Mouse (Mus musculus) ES-Bruce4 (cell line): ENCODE data around the gene Vcam1. TPM values are rescaled to one million over a fixed set of nuclear protein-coding genes. Genes with fewer than 3 reads are reported as not detected.

Experiments
- H3K27ac ChIP-seq: 2 replicates; pipeline ENCODE4 v1.5.1; 2012; ENCODE audit warnings: low read length, inconsistent platforms; ENCODE audit not compliant: insufficient read depth
- H3K27me3 ChIP-seq: 2 replicates; pipeline ENCODE4 v1.6.1; 2012; ENCODE audit warnings: mild to moderate bottlenecking, low read length, inconsistent platforms; ENCODE audit not compliant: control insufficient read depth, poor library complexity, insufficient read depth, severe bottlenecking
- H3K36me3 ChIP-seq: 2 replicates; pipeline ENCODE4 v1.6.1; 2012; ENCODE audit warnings: inconsistent platforms, mild to moderate bottlenecking, low read length, moderate library complexity; ENCODE audit not compliant: control insufficient read depth, poor library complexity, insufficient read depth, severe bottlenecking
- H3K4me1 ChIP-seq: one replicate; pipeline ENCODE4 v1.8.1; 2011; ENCODE audit warnings: low read length; ENCODE audit not compliant: control insufficient read depth, insufficient read depth
- H3K4me3 ChIP-seq: 2 replicates; pipeline ENCODE4 v1.5.1; 2011; ENCODE audit warnings: low read depth, mild to moderate bottlenecking, low read length
- H3K9ac ChIP-seq: 2 replicates; pipeline ENCODE4 v1.6.1; 2012; ENCODE audit warnings: low read depth, mild to moderate bottlenecking, inconsistent platforms; ENCODE audit not compliant: poor library complexity, severe bottlenecking
- H3K9me3 ChIP-seq: replicated peaks from 2 replicates; pipeline ENCODE4 v1.6.1; 2012; ENCODE audit warnings: mild to moderate bottlenecking, low read length, inconsistent platforms; ENCODE audit not compliant: control insufficient read depth, poor library complexity, insufficient read depth, severe bottlenecking
- CTCF ChIP-seq: IDR thresholded peaks from one replicate; pipeline ENCODE4 v1.8.1; 2011; ENCODE audit warnings: low read depth, low read length
- EP300 ChIP-seq: IDR thresholded peaks from 2 replicates; pipeline ENCODE4 v1.6.1; 2011; ENCODE audit warnings: low read depth, low read length; ENCODE audit not compliant: insufficient read depth
- POLR2A ChIP-seq: IDR thresholded peaks from one replicate; pipeline ENCODE4 v1.8.1; 2011; ENCODE audit warnings: low read length; ENCODE audit not compliant: insufficient read depth
- polyA plus RNA-seq: library from polyadenylated mRNA; stranded (reverse); fragments of >200 nt; gene quantifications from 2 replicates; pipeline ENCODE4 v1.2.4, GENCODE M21; 2011; ENCODE audit warnings: low read depth; ENCODE audit not compliant: missing spikeins, insufficient read depth, insufficient read length

The Vcam1 gene
- polyA plus RNA-seq, 1 experiment = 1.4 TPM

DNA sequence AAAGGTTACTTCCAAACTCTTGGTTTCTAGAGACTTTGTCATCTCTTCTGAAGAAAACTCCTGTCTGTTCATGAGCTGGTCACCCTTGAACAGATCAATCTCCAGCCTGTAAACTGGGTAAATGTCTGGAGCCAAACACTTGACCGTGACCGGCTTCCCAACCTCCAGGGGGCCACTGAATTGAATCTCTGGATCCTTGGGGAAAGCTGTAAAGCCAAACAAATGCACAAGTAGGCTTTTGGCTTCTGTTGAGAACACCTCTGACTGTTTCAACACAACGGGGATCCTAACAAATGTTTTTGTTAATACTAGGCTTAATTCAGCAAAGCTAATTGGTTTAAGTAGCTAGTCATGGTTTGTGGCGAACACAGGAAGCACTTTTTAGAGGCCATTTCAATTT is 3.4 kb downstream of the Vcam1 start:
- Histone ChIP-seq H3K36me3 (no peaks in the 10 kb centered on the region), H3K27me3 (no peaks in the 10 kb centered on the region), H3K4me3 (no peak overlapping the region), H3K4me1 (no peaks in the 10 kb centered on the region), H3K27ac (no peak overlapping the region), H3K9me3 (no peaks in the 10 kb centered on the region), H3K9ac (no peak overlapping the region)
- TF ChIP-seq POLR2A (no peak), EP300 (no peak), CTCF (no peak)

DNA sequence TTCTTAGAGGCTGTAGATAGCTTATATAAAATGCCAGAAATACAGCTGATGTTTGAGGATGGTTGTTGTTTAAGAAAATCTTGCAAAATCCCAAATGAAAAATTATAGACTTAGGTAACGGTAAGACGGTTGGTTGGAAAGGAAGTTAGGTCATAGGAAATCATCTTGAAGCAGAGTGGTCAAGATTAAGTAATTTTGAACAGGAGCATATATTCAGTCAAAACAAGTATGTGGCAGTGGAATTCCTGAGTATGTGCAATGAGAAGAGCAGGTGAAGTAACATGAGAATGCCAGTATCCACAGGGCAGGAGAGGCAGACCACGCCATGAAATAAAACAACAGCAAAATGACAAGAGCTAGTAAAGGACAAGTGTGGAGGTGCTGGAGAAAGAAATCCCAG is 5.7 kb downstream of the Vcam1 start:
- no peaks in the 10 kb centered on the region for H3K36me3 ChIP-seq
- H3K27ac ChIP-seq = no peak overlapping the region
- TF ChIP-seq POLR2A (no peak), EP300 (no peak), CTCF (no peak)
- H3K9ac ChIP-seq = no peak overlapping the region
- H3K4me3 ChIP-seq = no peak overlapping the region
- no peaks in the 10 kb centered on the region for H3K9me3 ChIP-seq
- H3K27me3 ChIP-seq = no peaks in the 10 kb centered on the region
- H3K4me1 ChIP-seq = no peaks in the 10 kb centered on the region

DNA sequence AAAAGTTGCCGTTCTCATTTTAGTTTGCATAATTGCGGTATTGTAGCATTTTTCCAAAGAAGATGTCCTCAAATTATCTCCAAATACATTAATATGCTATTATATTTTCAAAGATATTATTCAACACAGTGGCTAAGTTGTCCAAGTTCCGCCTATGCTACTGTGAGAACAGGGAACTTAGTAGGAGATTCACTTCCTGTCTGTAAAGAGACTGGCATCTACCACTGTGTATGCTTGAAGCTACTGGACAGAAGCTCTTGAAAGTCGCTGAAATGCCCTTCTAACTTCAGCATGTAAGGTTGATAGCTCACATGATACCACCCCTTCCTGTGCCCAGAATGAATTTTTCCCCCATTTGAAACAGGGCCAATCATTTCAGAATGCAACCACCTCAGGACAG is 6.8 kb downstream of the Vcam1 start:
- H3K4me3 ChIP-seq = no peak overlapping the region
- H3K36me3 ChIP-seq = no peaks in the 10 kb centered on the region
- no peaks in the 10 kb centered on the region for H3K9me3 ChIP-seq
- no peaks in the 10 kb centered on the region for H3K4me1 ChIP-seq
- no peak for TF ChIP-seq CTCF
- no peak for TF ChIP-seq EP300
- no peak for TF ChIP-seq POLR2A
- no peak overlapping the region for H3K27ac ChIP-seq
- H3K9ac ChIP-seq = no peak overlapping the region
- no peaks in the 10 kb centered on the region for H3K27me3 ChIP-seq

DNA sequence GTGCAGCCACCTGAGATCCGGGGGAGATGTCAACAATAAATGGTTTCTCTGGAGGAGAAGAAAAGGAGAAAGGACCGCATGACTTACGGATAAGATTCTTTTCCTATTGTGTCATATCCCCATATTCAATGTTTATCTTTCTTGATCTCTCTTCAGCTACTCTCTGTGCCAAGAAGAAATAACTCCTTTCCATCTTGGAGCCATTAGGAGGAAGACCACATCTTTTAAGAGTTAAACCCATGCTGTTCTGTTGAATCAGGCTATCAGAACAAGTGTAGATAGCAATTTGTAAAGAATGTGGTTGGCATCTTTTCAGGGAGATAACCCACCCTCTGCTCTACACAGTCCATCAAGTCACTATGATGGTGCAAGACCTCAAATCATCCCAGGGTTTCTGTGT is 8.5 kb downstream of the Vcam1 start:
- Histone ChIP-seq H3K4me1 (no peaks in the 10 kb centered on the region), H3K9ac (no peak overlapping the region), H3K27me3 (no peaks in the 10 kb centered on the region), H3K27ac (no peak overlapping the region), H3K9me3 (no peaks in the 10 kb centered on the region), H3K36me3 (no peaks in the 10 kb centered on the region), H3K4me3 (no peak overlapping the region)
- TF ChIP-seq POLR2A (no peak), CTCF (no peak), EP300 (no peak)

DNA sequence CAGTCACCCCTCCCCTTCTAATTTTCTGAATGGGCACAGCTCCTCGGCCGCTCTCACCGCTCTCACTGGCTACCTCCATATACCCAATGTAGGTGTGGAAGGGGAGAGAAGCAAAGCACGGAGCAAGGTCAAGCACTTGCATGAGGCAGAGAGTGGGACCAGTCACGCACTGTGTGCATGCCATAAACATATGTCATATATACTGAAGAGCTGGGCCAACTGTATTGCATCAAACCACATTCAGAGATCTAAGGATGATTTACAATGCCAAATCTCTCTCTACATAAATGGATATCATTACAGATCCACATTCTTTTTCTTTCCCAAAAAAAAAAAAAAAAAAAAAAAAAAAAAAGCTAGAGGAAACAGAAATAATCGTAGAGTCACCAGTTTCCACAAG is 9.1 kb downstream of the Vcam1 start:
- H3K36me3 ChIP-seq = no peaks in the 10 kb centered on the region
- H3K9me3 ChIP-seq = no peaks in the 10 kb centered on the region
- no peaks in the 10 kb centered on the region for H3K27me3 ChIP-seq
- no peak for TF ChIP-seq POLR2A
- no peak for TF ChIP-seq CTCF
- no peak for TF ChIP-seq EP300
- no peaks in the 10 kb centered on the region for H3K4me1 ChIP-seq
- no peak overlapping the region for H3K27ac ChIP-seq
- H3K9ac ChIP-seq = no peak overlapping the region
- no peak overlapping the region for H3K4me3 ChIP-seq

DNA sequence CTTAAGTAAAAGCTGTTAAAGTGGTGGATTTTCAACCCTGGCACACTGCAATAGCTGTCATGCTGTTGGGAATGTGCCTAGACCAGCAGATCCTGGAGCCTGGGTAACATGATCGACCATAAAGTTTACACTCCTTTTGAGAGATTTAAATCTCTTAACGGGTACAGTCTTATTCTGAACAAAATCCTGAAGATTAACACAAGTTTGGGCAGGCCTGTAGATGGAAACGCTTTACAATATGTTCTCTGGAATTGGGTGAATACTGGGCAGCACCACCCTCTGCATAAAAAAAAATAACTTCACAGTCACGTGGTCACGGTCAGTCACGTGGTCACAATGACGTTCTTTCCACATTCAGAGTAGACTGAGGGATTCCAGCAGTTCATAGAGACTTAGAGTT is 10.3 kb downstream of the Vcam1 start:
- no peaks in the 10 kb centered on the region for H3K36me3 ChIP-seq
- no peak overlapping the region for H3K27ac ChIP-seq
- no peaks in the 10 kb centered on the region for H3K27me3 ChIP-seq
- no peak overlapping the region for H3K9ac ChIP-seq
- no peaks in the 10 kb centered on the region for H3K9me3 ChIP-seq
- no peak for TF ChIP-seq CTCF
- no peak for TF ChIP-seq POLR2A
- TF ChIP-seq EP300 = no peak
- H3K4me3 ChIP-seq = no peak overlapping the region
- H3K4me1 ChIP-seq = no peaks in the 10 kb centered on the region
